In genomic region chr13:112058218-112058617, GRCm38 (mm10) we compare ENCODE assay signal across 10 mouse cellular contexts.
A peak's percentile ranks its signal among the peaks of the same experiment; 100 is the strongest.
DNase-seq lines count a peak whose midpoint lies in the region; ATAC-seq and TF ChIP-seq lines count a peak whose summit lies in the region.
"Had no signal": no experiment of that assay in that cellular context is flagged by ENCODE, and none has a peak within 500 bp of the region (broad histone marks: within the 10 kb centered on the region; RNA-seq: fewer than 3 reads in every experiment).

No protein-coding gene starts in this region.

- H3K27me3 ChIP-seq in forebrain, postnatal 0 days (ENCODE audit: insufficient read depth, low read length), result no peaks in the 10 kb centered on the region
- H3K27me3 ChIP-seq in midbrain, embryonic 14.5 days (ENCODE audit: control insufficient read depth, insufficient read depth, low read length), result no peaks in the 10 kb centered on the region
- no peaks in the 10 kb centered on the region for H3K27me3 ChIP-seq in midbrain, embryonic 11.5 days (ENCODE audit: control insufficient read depth, insufficient read depth, low read length)
- H3K27me3 ChIP-seq: limb, embryonic 15.5 days; Patski had no signal

- no peaks in the 10 kb centered on the region for H3K36me3 ChIP-seq in forebrain, postnatal 0 days (ENCODE audit: insufficient read depth)
- H3K36me3 ChIP-seq in midbrain, embryonic 14.5 days (ENCODE audit: control insufficient read depth, insufficient read depth, low read length), result no peaks in the 10 kb centered on the region
- H3K36me3 ChIP-seq in midbrain, embryonic 11.5 days (ENCODE audit: control insufficient read depth, insufficient read depth, low read length), result no peaks in the 10 kb centered on the region
- H3K36me3 ChIP-seq: limb, embryonic 15.5 days had no signal

- H3K4me3 ChIP-seq in brown adipose tissue, adult 24 weeks (ENCODE audit: insufficient read depth, low read depth, low read length), result no peak overlapping the region
- H3K4me3 ChIP-seq in forebrain, postnatal 0 days (ENCODE audit: low read depth, low read length), result no peak overlapping the region
- H3K4me3 ChIP-seq in midbrain, embryonic 14.5 days (replicated peaks; ENCODE audit: low read depth, low read length), result no peak overlapping the region
- H3K4me3 ChIP-seq in midbrain, embryonic 11.5 days (ENCODE audit: low read depth, low read length), result no peak overlapping the region
- H3K4me3 ChIP-seq: limb, embryonic 15.5 days had no signal

- H3K9ac ChIP-seq in forebrain, postnatal 0 days, result no peak overlapping the region
- H3K9ac ChIP-seq in midbrain, embryonic 14.5 days (replicated peaks; ENCODE audit: low read length), result no peak overlapping the region
- no peak overlapping the region for H3K9ac ChIP-seq in midbrain, embryonic 11.5 days (ENCODE audit: low read length)
- H3K9ac ChIP-seq: limb, embryonic 15.5 days had no signal

- H3K4me1 ChIP-seq in brown adipose tissue, adult 24 weeks (ENCODE audit: control insufficient read depth, insufficient read depth, insufficient read length, low read length), result peaks cover 32% of the 10 kb centered on the region
- no peaks in the 10 kb centered on the region for H3K4me1 ChIP-seq in forebrain, postnatal 0 days (ENCODE audit: insufficient read depth)
- no peaks in the 10 kb centered on the region for H3K4me1 ChIP-seq in midbrain, embryonic 14.5 days (ENCODE audit: control insufficient read depth, insufficient read depth, low read length)
- no peaks in the 10 kb centered on the region for H3K4me1 ChIP-seq in midbrain, embryonic 11.5 days (ENCODE audit: control insufficient read depth, insufficient read depth, low read length)

- TF ChIP-seq CTCF in forebrain, postnatal 0 days (IDR thresholded peaks at IDR 0.05; ENCODE audit: low read depth), result no peak

- H3K27ac ChIP-seq in brown adipose tissue, adult 24 weeks (replicated peaks; ENCODE audit: low read depth, low read length), result peak overlapping the region; percentile 74
- no peak overlapping the region for H3K27ac ChIP-seq in forebrain, postnatal 0 days (ENCODE audit: low read depth, low read length)
- no peak overlapping the region for H3K27ac ChIP-seq in midbrain, embryonic 14.5 days (replicated peaks; ENCODE audit: low read depth, low read length)
- H3K27ac ChIP-seq in midbrain, embryonic 11.5 days (ENCODE audit: low read depth, low read length), result no peak overlapping the region
- H3K27ac ChIP-seq: limb, embryonic 15.5 days had no signal

- peak; percentile 82 for ATAC-seq in forebrain, postnatal 0 days
- ATAC-seq in megakaryocyte, adult 5-6 weeks (ENCODE audit: poor library complexity, severe bottlenecking), result peak; percentile 28; the same call in 1 of the 2 replicates
- no peak for ATAC-seq in erythroblast, adult 5-6 weeks (replicated peaks; ENCODE audit: low FRiP score, poor library complexity, severe bottlenecking)
- no peak for ATAC-seq in midbrain, embryonic 14.5 days (ENCODE audit: low FRiP score, low TSS enrichment)
- ATAC-seq in midbrain, embryonic 11.5 days (ENCODE audit: low FRiP score), result no peak
- ATAC-seq: Patski had no signal

- H3K4me2 ChIP-seq in forebrain, postnatal 0 days (ENCODE audit: low read depth), result no peak overlapping the region
- H3K4me2 ChIP-seq in midbrain, embryonic 14.5 days (ENCODE audit: low read length), result no peak overlapping the region
- no peak overlapping the region for H3K4me2 ChIP-seq in midbrain, embryonic 11.5 days
- H3K4me2 ChIP-seq: limb, embryonic 15.5 days had no signal

- DNase-seq in layer of hippocampus, adult 11-12 months (ENCODE audit: low spot score), result peak; percentile 5
- DNase-seq in layer of hippocampus, adult 9-11 months, result no peak
- DNase-seq in forebrain, postnatal 0 days, result peak; percentile 32
- no peak for DNase-seq in midbrain, embryonic 14.5 days
- no peak for DNase-seq in midbrain, embryonic 11.5 days (ENCODE audit: low spot score, missing footprints)

- WGBS in forebrain, postnatal 0 days, result 70% methylated on average over 11 of the region's 11 CpGs
- 89% methylated on average over 11 of the region's 11 CpGs for WGBS in midbrain, embryonic 14.5 days
- 89% methylated on average over 11 of the region's 11 CpGs for whole genome bisulfite sequencing in midbrain, embryonic 11.5 days

- no peaks in the 10 kb centered on the region for H3K9me3 ChIP-seq in forebrain, postnatal 0 days (ENCODE audit: low read length)
- H3K9me3 ChIP-seq in midbrain, embryonic 14.5 days (ENCODE audit: control insufficient read depth, low read length), result no peaks in the 10 kb centered on the region
- H3K9me3 ChIP-seq in midbrain, embryonic 11.5 days (ENCODE audit: control insufficient read depth, low read length), result no peaks in the 10 kb centered on the region
- H3K9me3 ChIP-seq: limb, embryonic 15.5 days had no signal

Comparison
In these comparisons a context has a peak if more than half of its experiments do, and no peak if none do; other contexts are left out.
1. DNase-seq: peak in layer of hippocampus, adult 11-12 months (single experiment) and forebrain, postnatal 0 days (single experiment); none in layer of hippocampus, adult 9-11 months (single experiment), midbrain, embryonic 14.5 days (single experiment) and midbrain, embryonic 11.5 days (single experiment).
2. ATAC-seq: peak in forebrain, postnatal 0 days (single experiment) and megakaryocyte, adult 5-6 weeks (single experiment); none in erythroblast, adult 5-6 weeks (single experiment), midbrain, embryonic 14.5 days (single experiment) and midbrain, embryonic 11.5 days (single experiment).